Mouse (Mus musculus): Measurements from ENCODE around the gene Prdm1. TPM values are rescaled to one million over a fixed set of nuclear protein-coding genes. Genes with fewer than 3 reads are reported as not detected.

Gene Prdm1
- total RNA-seq, 1 experiment = 2.2 TPM

DNA sequence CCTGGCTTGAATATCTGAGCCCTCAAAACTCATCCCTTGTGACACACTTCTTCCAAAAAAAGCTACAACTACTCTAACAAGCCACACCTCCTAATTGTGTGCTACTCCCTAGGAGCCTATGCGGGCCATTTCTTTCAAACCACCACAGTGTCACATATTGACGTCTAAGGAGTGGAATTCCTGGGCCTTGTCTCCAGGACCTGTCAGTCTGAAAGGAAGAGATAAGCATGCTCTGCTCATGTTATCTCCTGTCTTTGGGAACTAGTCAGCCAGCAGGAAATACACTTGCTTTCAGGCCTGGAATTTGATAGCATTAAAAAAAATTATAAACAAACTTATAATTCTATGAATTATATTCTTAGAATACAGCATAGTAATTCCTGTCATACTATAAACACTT lies 27.0 kb upstream of the Prdm1 start:
- no peak for TF ChIP-seq MAFK (IDR thresholded peaks at IDR 0.05; ENCODE audit: insufficient read depth, low read depth, low read length)
- TF ChIP-seq CHD2 (IDR thresholded peaks at IDR 0.05; ENCODE audit: low read depth, low read length) = no peak
- DNase-seq (ENCODE audit: low read depth, low spot score) = no peak
- no peaks in the 10 kb centered on the region; the same call in 1 of the 2 replicates for H3K36me3 ChIP-seq (ENCODE audit: control insufficient read depth, insufficient read depth, low read length, poor library complexity, severe bottlenecking)

DNA sequence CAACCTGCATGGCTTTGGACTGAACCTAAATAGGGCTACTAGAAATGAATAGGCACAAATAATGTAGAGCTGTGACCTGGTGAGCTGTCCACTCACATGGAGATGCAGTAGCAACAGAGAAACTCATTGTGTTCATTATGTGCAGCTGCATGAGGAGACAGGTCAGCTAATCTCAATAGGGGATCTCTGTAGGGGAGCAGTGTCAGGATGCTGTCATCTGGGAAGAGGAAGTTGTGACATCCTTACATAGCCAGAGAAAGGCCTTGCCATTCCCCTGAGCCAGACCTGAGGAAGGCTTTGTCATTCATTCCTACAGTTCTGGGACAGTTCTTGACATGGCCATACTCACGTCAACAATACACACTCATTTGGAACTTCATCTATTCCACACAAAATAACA lies 25.3 kb upstream of the Prdm1 start:
- TF ChIP-seq MAFK (IDR thresholded peaks at IDR 0.05; ENCODE audit: insufficient read depth, low read depth, low read length) (no peak), HCFC1 (IDR thresholded peaks at IDR 0.05; ENCODE audit: borderline replicate concordance, insufficient read depth, low read length) (no peak), ZC3H11A (IDR thresholded peaks at IDR 0.05; ENCODE audit: borderline replicate concordance, low read depth, low read length) (no peak), ZNF384 (IDR thresholded peaks at IDR 0.05; ENCODE audit: low read depth, low read length) (no peak), CHD2 (IDR thresholded peaks at IDR 0.05; ENCODE audit: low read depth, low read length) (no peak)
- DNase-seq (ENCODE audit: low read depth, low spot score) = no peak
- Histone ChIP-seq H3K27ac (ENCODE audit: insufficient read depth, low read depth, low read length, poor library complexity, severe bottlenecking) (no peak overlapping the region), H3K9ac (ENCODE audit: insufficient read depth, low read depth, low read length, poor library complexity, severe bottlenecking) (no peak overlapping the region), H3K4me3 (ENCODE audit: insufficient read depth in 1 of 2, low read depth in 1 of 2, low read length in 2 of 2, poor library complexity in 1 of 2, severe bottlenecking in 1 of 2) (no peak overlapping the region), H3K9me3 (ENCODE audit: control insufficient read depth, insufficient read depth, low read depth, low read length) (no peaks in the 10 kb centered on the region), H3K4me1 (ENCODE audit: control insufficient read depth in 2 of 2, insufficient read depth in 2 of 2, low read length in 2 of 2, poor library complexity in 1 of 2) (no peaks in the 10 kb centered on the region), H3K36me3 (ENCODE audit: control insufficient read depth, insufficient read depth, low read length, poor library complexity, severe bottlenecking) (no peaks in the 10 kb centered on the region)
- in situ Hi-C loops (cut with MboI; ENCODE audit: low sequenced_read_pairs in 2 of 2, unreplicated experiment in 2 of 2) = no loop called here

More for the DNA sequence above, 27.0 kb upstream of the Prdm1 start:
- H3K4me1 ChIP-seq (ENCODE audit: control insufficient read depth in 2 of 2, insufficient read depth in 2 of 2, low read length in 2 of 2, poor library complexity in 1 of 2) = no peaks in the 10 kb centered on the region
- H3K4me3 ChIP-seq (ENCODE audit: insufficient read depth in 1 of 2, low read depth in 1 of 2, low read length in 2 of 2, poor library complexity in 1 of 2, severe bottlenecking in 1 of 2) = no peak overlapping the region
- H3K27ac ChIP-seq (ENCODE audit: insufficient read depth, low read depth, low read length, poor library complexity, severe bottlenecking) = no peak overlapping the region
- in situ Hi-C loops (cut with MboI; ENCODE audit: low sequenced_read_pairs in 2 of 2, unreplicated experiment in 2 of 2) = no loop called here
- H3K9me3 ChIP-seq (ENCODE audit: control insufficient read depth, insufficient read depth, low read depth, low read length) = no peaks in the 10 kb centered on the region
- H3K9ac ChIP-seq (ENCODE audit: insufficient read depth, low read depth, low read length, poor library complexity, severe bottlenecking) = no peak overlapping the region; the same call in 1 of the 2 replicates

DNA sequence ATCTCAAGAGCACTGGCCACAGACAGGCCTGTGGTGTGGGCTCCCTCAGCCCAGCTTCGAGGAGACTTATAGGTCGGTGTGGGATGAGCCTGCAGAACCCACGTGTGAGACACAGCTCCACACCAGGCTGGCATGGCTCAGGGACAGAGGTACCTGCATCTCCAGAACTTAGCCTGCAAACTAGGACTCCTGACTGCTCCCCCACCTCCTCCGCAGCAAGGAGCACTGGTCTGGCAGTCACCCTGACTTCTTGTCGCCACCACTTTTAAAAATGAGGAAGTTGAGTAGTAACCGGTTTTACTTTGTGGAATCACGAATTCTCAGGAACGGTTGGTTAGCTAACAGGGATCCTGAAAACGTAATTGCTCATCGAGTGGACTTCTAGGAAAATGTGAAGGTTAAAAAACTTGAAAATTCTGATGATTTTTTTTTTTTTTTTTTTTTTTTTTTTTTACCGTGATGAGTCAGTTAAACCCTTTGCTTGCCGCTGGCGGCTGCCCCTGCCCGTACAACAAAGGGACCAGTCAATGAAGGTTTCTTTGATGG lies 10.8 kb upstream of the Prdm1 start:
- no peaks in the 10 kb centered on the region for H3K36me3 ChIP-seq (ENCODE audit: control insufficient read depth, insufficient read depth, low read length, poor library complexity, severe bottlenecking)
- no peak overlapping the region for H3K4me3 ChIP-seq (ENCODE audit: insufficient read depth in 1 of 2, low read depth in 1 of 2, low read length in 2 of 2, poor library complexity in 1 of 2, severe bottlenecking in 1 of 2)
- H3K27ac ChIP-seq (ENCODE audit: insufficient read depth, low read depth, low read length, poor library complexity, severe bottlenecking) = no peak overlapping the region
- no peaks in the 10 kb centered on the region for H3K9me3 ChIP-seq (ENCODE audit: control insufficient read depth, insufficient read depth, low read depth, low read length)
- TF ChIP-seq CHD2 (IDR thresholded peaks at IDR 0.05; ENCODE audit: low read depth, low read length) (no peak), ZNF384 (IDR thresholded peaks at IDR 0.05; ENCODE audit: low read depth, low read length) (peak; percentile 93)
- DNase-seq (ENCODE audit: low read depth, low spot score) = no peak
- peaks cover 0 to 6% of the 10 kb centered on the region in 2 experiments; a peak in 1 of 4 replicates for H3K4me1 ChIP-seq (ENCODE audit: control insufficient read depth in 2 of 2, insufficient read depth in 2 of 2, low read length in 2 of 2, poor library complexity in 1 of 2)
- no peak overlapping the region for H3K9ac ChIP-seq (ENCODE audit: insufficient read depth, low read depth, low read length, poor library complexity, severe bottlenecking)
- in situ Hi-C loops (cut with MboI; ENCODE audit: low sequenced_read_pairs in 2 of 2, unreplicated experiment in 2 of 2) = no loop called here

DNA sequence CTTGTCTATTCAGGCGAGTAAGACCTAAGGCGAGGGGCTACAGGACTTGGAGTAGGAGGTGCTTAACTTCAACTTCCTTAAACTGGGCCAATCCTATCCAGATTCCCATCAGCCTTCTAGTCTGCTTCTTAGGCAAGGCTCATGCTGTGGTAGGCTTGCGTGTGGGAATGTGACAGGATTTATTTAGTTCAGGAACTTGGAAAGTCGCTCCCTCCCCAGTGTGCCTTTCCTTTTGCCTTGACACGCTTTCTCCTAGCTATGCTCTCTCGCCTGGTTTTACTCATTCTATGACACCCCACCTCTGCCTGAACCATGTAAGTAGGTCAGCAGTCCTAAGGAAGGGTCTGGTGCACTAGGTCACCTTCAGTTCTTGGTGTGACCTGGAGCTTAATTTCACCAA lies 9.8 kb upstream of the Prdm1 start:
- in situ Hi-C loops (cut with MboI; ENCODE audit: low sequenced_read_pairs in 2 of 2, unreplicated experiment in 2 of 2) = no loop called here
- TF ChIP-seq ZC3H11A (IDR thresholded peaks at IDR 0.05; ENCODE audit: borderline replicate concordance, low read depth, low read length) = no peak
- TF ChIP-seq HCFC1 (IDR thresholded peaks at IDR 0.05; ENCODE audit: borderline replicate concordance, insufficient read depth, low read length) = no peak
- TF ChIP-seq CHD2 (IDR thresholded peaks at IDR 0.05; ENCODE audit: low read depth, low read length) = no peak
- TF ChIP-seq ZNF384 (IDR thresholded peaks at IDR 0.05; ENCODE audit: low read depth, low read length) = no peak
- TF ChIP-seq MAFK (IDR thresholded peaks at IDR 0.05; ENCODE audit: insufficient read depth, low read depth, low read length) = no peak
- Histone ChIP-seq H3K27ac (ENCODE audit: insufficient read depth, low read depth, low read length, poor library complexity, severe bottlenecking) (no peak overlapping the region), H3K4me1 (ENCODE audit: control insufficient read depth in 2 of 2, insufficient read depth in 2 of 2, low read length in 2 of 2, poor library complexity in 1 of 2) (peaks cover 0 to 6% of the 10 kb centered on the region in 2 experiments; a peak in 1 of 4 replicates), H3K9ac (ENCODE audit: insufficient read depth, low read depth, low read length, poor library complexity, severe bottlenecking) (no peak overlapping the region), H3K9me3 (ENCODE audit: control insufficient read depth, insufficient read depth, low read depth, low read length) (no peaks in the 10 kb centered on the region), H3K4me3 (ENCODE audit: insufficient read depth in 1 of 2, low read depth in 1 of 2, low read length in 2 of 2, poor library complexity in 1 of 2, severe bottlenecking in 1 of 2) (no peak overlapping the region), H3K36me3 (ENCODE audit: control insufficient read depth, insufficient read depth, low read length, poor library complexity, severe bottlenecking) (no peaks in the 10 kb centered on the region)
- no peak for DNase-seq (ENCODE audit: low read depth, low spot score)

DNA sequence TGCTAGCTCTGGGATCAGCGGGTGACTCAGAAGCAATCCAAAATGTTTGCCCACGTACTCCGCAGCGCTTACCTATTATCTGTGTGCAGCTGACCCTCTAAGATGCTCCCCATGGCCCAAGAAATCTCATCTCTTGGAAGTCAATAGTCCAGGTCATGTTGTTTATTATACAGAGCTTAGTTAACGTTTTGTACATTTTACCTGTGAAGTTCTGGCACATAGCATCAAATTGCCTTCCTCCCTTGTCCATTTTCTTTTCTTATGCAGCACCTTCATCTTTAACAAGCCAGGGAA lies 1.7 kb upstream of the Prdm1 start:
- H3K4me3 ChIP-seq (ENCODE audit: insufficient read depth in 1 of 2, low read depth in 1 of 2, low read length in 2 of 2, poor library complexity in 1 of 2, severe bottlenecking in 1 of 2) = peak overlapping the region; percentile 67 to 76
- H3K27ac ChIP-seq (ENCODE audit: insufficient read depth, low read depth, low read length, poor library complexity, severe bottlenecking) = no peak overlapping the region
- no peaks in the 10 kb centered on the region for H3K9me3 ChIP-seq (ENCODE audit: control insufficient read depth, insufficient read depth, low read depth, low read length)
- TF ChIP-seq ZC3H11A (IDR thresholded peaks at IDR 0.05; ENCODE audit: borderline replicate concordance, low read depth, low read length) (no peak), HCFC1 (IDR thresholded peaks at IDR 0.05; ENCODE audit: borderline replicate concordance, insufficient read depth, low read length) (no peak)
- in situ Hi-C loops (cut with MboI; ENCODE audit: low sequenced_read_pairs in 2 of 2, unreplicated experiment in 2 of 2) = no loop called here
- no peaks in the 10 kb centered on the region for H3K36me3 ChIP-seq (ENCODE audit: control insufficient read depth, insufficient read depth, low read length, poor library complexity, severe bottlenecking)
- peaks cover 2% of the 10 kb centered on the region in 2 experiments; a peak in 2 of 4 replicates for H3K4me1 ChIP-seq (ENCODE audit: control insufficient read depth in 2 of 2, insufficient read depth in 2 of 2, low read length in 2 of 2, poor library complexity in 1 of 2)
- DNase-seq (ENCODE audit: low read depth, low spot score) = no peak
- H3K9ac ChIP-seq (ENCODE audit: insufficient read depth, low read depth, low read length, poor library complexity, severe bottlenecking) = 0 out of 2 replicates have a peak overlapping the region, but pooled peaks have one; percentile 57
